Mouse (Mus musculus) olfactory bulb, adult 2 months (tissue): Measurements from ENCODE around the gene Crb2. TPM values are rescaled to one million over a fixed set of nuclear protein-coding genes. Genes with fewer than 3 reads are reported as not detected.

Experiments
- H3K27ac ChIP-seq: fragments of 200-500 bp; 2 replicates; pipeline ENCODE4 v1.5.1; 2012; ENCODE audit warnings: low read depth, low read length; ENCODE audit not compliant: insufficient read depth
- H3K4me1 ChIP-seq: fragments of 200-500 bp; 2 replicates; pipeline ENCODE4 v1.6.1; 2012; ENCODE audit warnings: low read length; ENCODE audit not compliant: control insufficient read depth, insufficient read depth
- H3K4me3 ChIP-seq: fragments of 200-500 bp; 2 replicates; pipeline ENCODE4 v1.5.1; 2012; ENCODE audit warnings: mild to moderate bottlenecking, low read depth, low read length, moderate library complexity; ENCODE audit not compliant: insufficient read depth
- CTCF ChIP-seq: fragments of 200-500 bp; IDR thresholded peaks from 2 replicates; pipeline ENCODE4 v1.5.1; 2012; ENCODE audit warnings: low read depth, mild to moderate bottlenecking, low read length, moderate library complexity; ENCODE audit not compliant: insufficient read depth
- POLR2A ChIP-seq: fragments of 200-500 bp; IDR thresholded peaks from 2 replicates; pipeline ENCODE4 v1.6.1; 2012; ENCODE audit warnings: mild to moderate bottlenecking, low read depth, low read length, moderate library complexity; ENCODE audit not compliant: insufficient read depth
- WGBS: fragments of 180-500 bp; shearing (Covaris S2); methylation state at CpG from one replicate; pipeline ENCODE4 v1.1.7; 2018; 5-methylcytosine and 5-hydroxymethylcytosine counted together
- polyA plus RNA-seq: library from polyadenylated mRNA; stranded (reverse); fragments of >200 nt; gene quantifications from 2 replicates; pipeline ENCODE4 v1.2.4, GENCODE M21; 2012; ENCODE audit warnings: low replicate concordance; ENCODE audit not compliant: missing spikeins, insufficient read depth, insufficient read length

Gene Crb2
- polyA plus RNA-seq, 1 experiment, result not detected

- no peak overlapping the region for H3K4me3 ChIP-seq
- H3K4me1 ChIP-seq, result peaks cover 8% of the 10 kb centered on the region
- no peak for TF ChIP-seq CTCF
- no peak for TF ChIP-seq POLR2A
- H3K27ac ChIP-seq, result no peak overlapping the region
- WGBS, result 93% methylated on average over 7 of the region's 7 CpGs
Measured at GRCm38 (mm10) chr2:37838202-37838984, 62.3 kb downstream of the Crb2 start.

DNA sequence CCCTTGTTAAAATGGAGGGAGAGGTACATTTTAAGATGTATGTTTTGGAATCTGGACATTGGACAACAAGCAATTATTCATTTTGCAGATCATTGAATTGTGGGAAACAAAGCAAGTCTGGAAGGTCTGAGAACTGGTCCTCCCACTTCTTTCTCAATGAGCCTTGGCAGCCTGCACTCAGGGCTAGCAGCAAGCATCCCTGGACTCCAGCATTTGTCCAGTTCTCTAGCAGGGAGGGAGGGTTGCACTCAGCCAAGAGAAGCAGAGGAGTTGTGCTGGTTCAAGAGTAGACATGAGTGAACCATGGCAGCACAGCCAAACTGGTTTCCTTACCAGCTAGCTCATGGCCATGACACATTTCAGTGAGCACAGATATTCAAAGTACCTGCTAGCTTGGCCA is 63.9 kb downstream of the Crb2 start:
- no peak overlapping the region for H3K27ac ChIP-seq
- TF ChIP-seq POLR2A, result no peak
- no peak for TF ChIP-seq CTCF
- H3K4me1 ChIP-seq, result peaks cover 8% of the 10 kb centered on the region
- H3K4me3 ChIP-seq, result no peak overlapping the region

GRCm38 (mm10) chr2:37842151-37842569 is 66.1 kb downstream of the Crb2 start:
- H3K4me3 ChIP-seq, result no peak overlapping the region
- H3K4me1 ChIP-seq, result peaks cover 8% of the 10 kb centered on the region
- 41% methylated on average over 7 of the region's 7 CpGs for WGBS
- H3K27ac ChIP-seq, result no peak overlapping the region
- no peak for TF ChIP-seq CTCF
- TF ChIP-seq POLR2A, result no peak

GRCm38 (mm10) chr2:37842719-37843118 is 66.7 kb downstream of the Crb2 start:
- Histone ChIP-seq H3K27ac (no peak overlapping the region), H3K4me3 (no peak overlapping the region), H3K4me1 (peaks cover 8% of the 10 kb centered on the region)
- TF ChIP-seq CTCF (no peak), POLR2A (no peak)
- 55% methylated on average over 4 of the region's 4 CpGs for WGBS

Other genes starting within 250 kb of the Crb2 start
- 256 and 584 TPM in 2 replicates for gene Strbp, start 72.4 kb upstream of the Crb2 start, polyA plus RNA-seq